Mouse (Mus musculus): ENCODE results near the gene Ror2. TPM values are rescaled to one million over a fixed set of nuclear protein-coding genes. Genes with fewer than 3 reads are reported as not detected.

Ror2 gene
- polyA plus RNA-seq, 1 experiment = 0.55 TPM

DNA sequence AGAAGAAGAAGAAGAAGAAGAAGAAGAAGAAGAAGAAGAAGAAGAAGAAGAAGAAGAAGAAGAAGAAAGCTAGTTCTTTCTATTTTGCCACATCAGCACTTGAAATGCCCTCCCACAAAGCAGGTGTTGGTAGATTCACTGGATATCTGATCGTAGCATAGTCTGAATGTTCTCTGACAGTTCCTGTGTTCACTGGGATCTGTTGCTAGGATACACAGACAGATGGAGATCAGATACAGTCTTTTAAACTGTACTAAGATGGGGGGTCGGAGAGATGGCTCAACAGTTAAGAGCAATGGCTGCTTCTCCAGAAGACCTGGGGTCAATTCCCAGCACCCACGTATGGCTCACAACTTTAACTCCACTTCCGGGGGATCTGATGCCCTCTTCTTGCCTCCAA, 85.8 kb downstream of the Ror2 start:
- Histone ChIP-seq H3K4me3 (ENCODE audit: insufficient read depth, low read depth, low read length) (no peak overlapping the region), H3K4me1 (ENCODE audit: control insufficient read depth, insufficient read depth, insufficient read length, low read length) (no peaks in the 10 kb centered on the region), H3K27ac (replicated peaks; ENCODE audit: low read depth, low read length) (no peak overlapping the region)

DNA sequence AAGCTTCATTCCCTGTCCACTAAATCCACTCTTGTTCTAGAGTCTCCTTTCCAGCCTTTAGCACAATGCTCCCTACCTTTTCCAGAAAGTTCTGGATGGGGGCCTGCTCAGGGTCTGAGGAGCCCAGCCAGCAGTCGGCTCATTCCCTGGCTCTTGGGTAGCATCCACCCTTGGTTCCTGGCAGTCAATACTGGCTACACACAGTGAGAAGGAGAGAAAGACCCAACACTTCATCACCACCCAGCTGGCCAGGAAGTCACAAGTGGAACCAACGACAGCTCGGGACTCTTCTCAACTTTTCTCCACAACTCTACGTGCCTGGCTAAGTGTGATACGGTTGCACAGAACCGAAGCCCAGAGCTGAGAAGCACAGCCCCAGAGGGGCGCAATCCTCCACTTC, 86.7 kb downstream of the Ror2 start:
- Histone ChIP-seq H3K4me1 (ENCODE audit: control insufficient read depth, insufficient read depth, insufficient read length, low read length) (no peaks in the 10 kb centered on the region), H3K27ac (replicated peaks; ENCODE audit: low read depth, low read length) (no peak overlapping the region), H3K4me3 (ENCODE audit: insufficient read depth, low read depth, low read length) (no peak overlapping the region)

DNA sequence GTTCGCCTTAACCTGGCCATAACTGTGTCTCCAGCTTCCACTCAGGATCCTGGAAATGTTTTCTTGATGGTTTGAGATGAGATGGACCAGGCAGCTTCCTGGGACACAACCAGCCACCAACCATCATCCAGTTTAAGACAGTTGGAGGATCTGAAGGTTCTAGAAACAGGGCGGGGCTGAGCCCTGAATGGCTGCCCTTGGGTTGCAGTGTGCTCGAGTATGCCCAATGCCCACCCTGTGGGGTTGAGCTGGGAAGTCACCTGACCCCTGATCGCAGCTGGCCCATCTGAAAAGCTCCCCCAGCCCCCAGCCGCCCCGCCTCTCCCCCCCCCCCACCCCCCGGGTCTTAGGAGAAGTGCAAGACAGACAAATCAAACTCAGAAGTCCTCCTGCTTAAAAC, 89.2 kb downstream of the Ror2 start:
- no peak overlapping the region for H3K4me3 ChIP-seq (ENCODE audit: insufficient read depth, low read depth, low read length)
- H3K4me1 ChIP-seq (ENCODE audit: control insufficient read depth, insufficient read depth, insufficient read length, low read length) = no peaks in the 10 kb centered on the region
- H3K27ac ChIP-seq (replicated peaks; ENCODE audit: low read depth, low read length) = no peak overlapping the region

DNA sequence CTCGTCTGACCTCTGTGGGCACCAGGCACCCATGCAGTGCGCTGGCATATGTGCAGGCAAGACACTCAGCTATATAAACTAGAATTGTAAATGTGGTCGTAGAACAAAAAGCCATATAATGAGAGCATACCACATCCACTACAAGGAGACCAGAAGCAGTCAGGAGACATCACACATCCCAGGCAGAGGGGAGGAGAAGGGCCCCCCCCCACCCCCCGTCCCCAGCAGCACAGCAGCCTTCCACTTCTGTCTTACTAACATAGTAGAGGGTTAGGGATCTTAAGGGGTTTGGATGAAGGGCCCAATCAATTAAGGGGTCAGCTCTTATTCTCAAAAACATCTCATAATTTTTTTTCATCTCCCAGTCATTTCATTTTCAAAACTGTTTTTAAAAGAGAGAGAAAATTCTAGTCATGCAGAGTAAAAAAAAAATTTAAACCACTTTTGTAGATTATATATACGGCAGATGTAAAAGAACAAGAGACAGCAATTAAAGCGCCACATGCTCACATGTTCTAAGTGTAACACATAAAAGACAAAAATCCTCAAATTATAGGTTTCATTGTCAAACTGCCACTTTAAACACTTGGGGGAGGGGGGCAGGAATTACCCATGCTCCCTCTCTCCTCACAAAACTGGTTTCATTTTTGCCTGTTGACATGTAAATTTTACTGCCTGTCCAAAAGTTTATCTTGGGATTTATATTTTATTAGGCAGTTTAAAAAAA, 89.8 kb downstream of the Ror2 start:
- H3K4me1 ChIP-seq (ENCODE audit: control insufficient read depth, insufficient read depth, insufficient read length, low read length) = no peaks in the 10 kb centered on the region
- H3K27ac ChIP-seq (replicated peaks; ENCODE audit: low read depth, low read length) = no peak overlapping the region
- H3K4me3 ChIP-seq (ENCODE audit: insufficient read depth, low read depth, low read length) = no peak overlapping the region

DNA sequence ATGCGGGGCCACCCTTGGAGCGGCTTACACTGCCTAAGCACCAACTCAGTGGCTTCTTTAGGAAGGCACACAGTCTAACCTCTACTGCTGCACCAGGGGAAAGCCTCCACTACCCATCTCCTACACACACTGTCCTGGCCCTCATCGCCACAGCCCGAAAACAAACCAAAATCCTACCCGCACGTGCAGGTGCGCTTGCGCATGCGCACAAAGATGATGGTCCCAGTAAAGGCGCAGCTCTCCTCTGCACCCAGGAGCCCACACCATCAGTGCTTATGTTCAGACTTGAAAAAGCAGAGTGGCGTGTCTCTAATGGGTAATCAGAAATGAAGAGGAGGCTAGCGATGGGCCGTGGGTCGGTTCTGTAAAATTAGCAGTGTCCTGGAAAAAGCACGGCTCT, 91.6 kb downstream of the Ror2 start:
- H3K4me1 ChIP-seq (ENCODE audit: control insufficient read depth, insufficient read depth, insufficient read length, low read length) = no peaks in the 10 kb centered on the region
- no peak overlapping the region for H3K27ac ChIP-seq (replicated peaks; ENCODE audit: low read depth, low read length)
- no peak overlapping the region for H3K4me3 ChIP-seq (ENCODE audit: insufficient read depth, low read depth, low read length)

DNA sequence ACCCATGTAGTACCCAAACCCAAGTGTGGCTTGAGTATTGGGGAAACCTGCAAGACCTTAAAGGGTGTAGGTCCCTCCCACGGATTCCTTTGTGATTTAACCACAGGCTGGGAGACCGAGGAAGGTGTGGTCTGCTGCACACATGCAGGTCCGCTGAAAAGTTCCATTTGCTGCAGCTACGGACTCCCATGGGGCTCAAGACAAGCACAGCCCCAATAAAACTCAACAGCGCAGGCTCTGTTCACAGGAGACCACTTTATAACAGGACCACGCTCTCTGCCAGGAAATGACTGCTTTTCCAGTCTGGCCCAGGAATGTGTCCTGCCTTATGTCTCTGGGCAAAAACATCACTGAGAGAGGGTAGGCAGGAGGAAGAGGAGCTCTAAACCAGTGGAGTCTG, 92.2 kb downstream of the Ror2 start:
- Histone ChIP-seq H3K27ac (replicated peaks; ENCODE audit: low read depth, low read length) (no peak overlapping the region), H3K4me3 (ENCODE audit: insufficient read depth, low read depth, low read length) (no peak overlapping the region), H3K4me1 (ENCODE audit: control insufficient read depth, insufficient read depth, insufficient read length, low read length) (no peaks in the 10 kb centered on the region)

DNA sequence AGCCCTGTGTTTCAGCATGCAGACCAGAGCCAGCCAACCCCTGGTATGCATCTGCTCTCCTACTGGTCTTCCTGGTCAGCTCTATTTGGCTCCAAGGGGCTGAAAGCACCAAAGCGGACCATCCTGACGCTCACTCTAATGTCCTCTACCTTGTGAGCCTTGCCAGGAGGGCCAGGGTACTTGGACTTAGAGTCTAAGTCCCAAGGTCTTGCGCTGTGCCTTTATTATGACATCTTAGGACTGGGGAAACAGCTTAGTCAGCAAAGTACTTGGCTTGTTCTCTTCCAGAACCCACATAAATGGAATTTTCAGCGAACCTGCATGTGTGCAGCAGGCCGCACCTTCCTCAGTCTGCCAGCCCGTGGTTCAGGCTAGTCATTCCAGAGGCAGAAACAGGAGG, 93.6 kb downstream of the Ror2 start:
- H3K4me1 ChIP-seq (ENCODE audit: control insufficient read depth, insufficient read depth, insufficient read length, low read length) = no peaks in the 10 kb centered on the region
- no peak overlapping the region for H3K27ac ChIP-seq (replicated peaks; ENCODE audit: low read depth, low read length)
- H3K4me3 ChIP-seq (ENCODE audit: insufficient read depth, low read depth, low read length) = no peak overlapping the region

DNA sequence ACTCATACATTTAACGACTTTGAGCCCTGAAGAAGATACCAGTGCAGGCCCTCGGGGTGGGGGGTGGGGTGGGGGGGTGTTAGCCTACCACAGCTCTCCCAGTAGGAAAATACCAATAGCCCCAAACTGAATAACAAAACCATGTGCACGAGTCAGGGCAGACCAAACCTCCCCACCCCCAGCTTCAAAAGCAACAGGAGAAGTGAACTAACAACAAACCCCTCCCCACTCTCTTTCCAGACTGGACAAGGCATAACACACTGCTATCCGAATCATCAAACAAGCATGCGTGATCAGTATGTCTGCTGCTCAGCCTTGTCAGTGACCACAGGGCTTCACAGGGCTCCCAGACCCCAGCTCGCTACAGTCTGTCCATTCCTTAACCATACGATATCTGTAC, 94.3 kb downstream of the Ror2 start:
- Histone ChIP-seq H3K27ac (replicated peaks; ENCODE audit: low read depth, low read length) (no peak overlapping the region), H3K4me3 (ENCODE audit: insufficient read depth, low read depth, low read length) (no peak overlapping the region), H3K4me1 (ENCODE audit: control insufficient read depth, insufficient read depth, insufficient read length, low read length) (no peaks in the 10 kb centered on the region)

DNA sequence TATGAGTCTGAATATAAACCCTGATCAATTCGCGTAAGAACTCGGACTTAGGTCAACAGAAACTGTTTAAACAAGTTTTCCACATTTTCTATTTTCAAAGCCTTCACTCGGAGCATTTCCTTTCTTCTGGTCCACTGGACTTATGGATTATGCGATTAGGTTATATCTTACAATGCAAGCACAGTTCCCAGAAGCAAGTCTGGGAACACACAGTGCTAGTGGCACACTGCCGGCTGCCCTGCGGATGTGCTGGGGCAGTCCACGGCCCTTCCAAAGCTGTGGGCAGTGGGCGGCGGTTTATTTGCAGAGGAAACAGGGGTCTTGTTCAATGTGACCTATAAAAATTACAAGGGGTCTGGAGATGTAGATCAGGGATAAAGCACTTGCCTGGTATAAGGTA, 97.0 kb downstream of the Ror2 start:
- Histone ChIP-seq H3K4me3 (ENCODE audit: insufficient read depth, low read depth, low read length) (no peak overlapping the region), H3K4me1 (ENCODE audit: control insufficient read depth, insufficient read depth, insufficient read length, low read length) (no peaks in the 10 kb centered on the region), H3K27ac (replicated peaks; ENCODE audit: low read depth, low read length) (no peak overlapping the region)

DNA sequence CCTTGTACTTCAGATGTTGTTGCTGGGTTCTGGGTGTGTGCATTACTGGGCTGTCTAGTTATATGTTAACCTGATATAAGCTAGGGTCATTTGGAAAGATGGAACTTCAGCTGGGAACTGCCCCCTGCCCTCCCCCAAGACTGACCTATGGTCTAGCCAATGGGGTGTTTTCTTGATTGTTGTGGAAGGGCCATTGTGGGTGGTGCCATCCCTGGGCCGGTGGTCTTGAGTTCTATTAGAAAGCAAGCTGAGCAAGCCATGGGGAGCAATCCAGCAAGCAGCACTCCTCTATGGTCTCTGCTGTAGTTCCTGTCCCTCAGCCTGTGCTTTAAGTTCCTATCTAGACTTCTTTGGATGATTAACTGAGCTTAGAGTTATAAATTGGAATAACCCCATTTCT, 101.1 kb downstream of the Ror2 start:
- no peaks in the 10 kb centered on the region for H3K4me1 ChIP-seq (ENCODE audit: control insufficient read depth, insufficient read depth, insufficient read length, low read length)
- no peak overlapping the region for H3K27ac ChIP-seq (replicated peaks; ENCODE audit: low read depth, low read length)
- no peak overlapping the region for H3K4me3 ChIP-seq (ENCODE audit: insufficient read depth, low read depth, low read length)

DNA sequence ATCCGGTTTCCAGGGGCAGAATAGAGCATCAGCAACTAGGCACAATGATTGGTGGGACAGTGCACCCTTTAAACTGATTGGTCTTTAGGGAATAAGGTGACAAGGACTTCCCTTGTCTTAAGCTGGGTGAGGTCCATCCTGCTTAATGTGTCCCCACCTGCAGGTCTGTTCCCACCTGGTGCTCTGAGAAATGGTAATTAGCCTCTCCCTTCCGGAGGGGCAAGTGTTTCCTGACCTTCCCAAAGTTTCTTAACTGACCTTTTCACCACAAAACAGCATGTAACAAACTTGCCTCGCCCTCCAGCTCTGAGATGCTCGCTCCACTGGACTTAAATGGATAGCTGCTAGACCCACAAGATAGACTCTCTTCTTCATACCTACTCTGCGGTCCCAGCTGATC, 101.8 kb downstream of the Ror2 start:
- no peaks in the 10 kb centered on the region for H3K4me1 ChIP-seq (ENCODE audit: control insufficient read depth, insufficient read depth, insufficient read length, low read length)
- no peak overlapping the region for H3K4me3 ChIP-seq (ENCODE audit: insufficient read depth, low read depth, low read length)
- no peak overlapping the region for H3K27ac ChIP-seq (replicated peaks; ENCODE audit: low read depth, low read length)

DNA sequence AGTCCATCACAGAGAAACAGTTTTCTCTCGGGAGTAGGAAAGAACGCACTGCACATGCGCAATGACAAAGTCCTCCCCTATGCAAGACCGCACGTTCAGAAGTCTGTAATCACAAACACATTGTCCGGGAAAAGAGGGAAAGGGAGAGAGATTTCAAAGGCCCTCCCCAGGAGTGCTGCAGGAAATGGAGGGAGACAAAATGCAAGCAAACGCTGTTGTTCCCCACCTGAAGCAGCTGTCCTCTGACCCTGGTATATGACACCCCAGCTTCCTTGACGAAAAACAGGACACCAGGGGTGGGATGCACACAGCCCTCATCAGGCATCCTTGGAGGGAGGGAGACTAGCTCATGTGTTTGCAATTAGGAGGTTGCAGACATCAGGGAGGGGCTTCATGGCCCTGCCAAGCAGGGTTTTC, 102.8 kb downstream of the Ror2 start:
- H3K27ac ChIP-seq (replicated peaks; ENCODE audit: low read depth, low read length) = no peak overlapping the region
- H3K4me3 ChIP-seq (ENCODE audit: insufficient read depth, low read depth, low read length) = no peak overlapping the region
- no peaks in the 10 kb centered on the region for H3K4me1 ChIP-seq (ENCODE audit: control insufficient read depth, insufficient read depth, insufficient read length, low read length)

DNA sequence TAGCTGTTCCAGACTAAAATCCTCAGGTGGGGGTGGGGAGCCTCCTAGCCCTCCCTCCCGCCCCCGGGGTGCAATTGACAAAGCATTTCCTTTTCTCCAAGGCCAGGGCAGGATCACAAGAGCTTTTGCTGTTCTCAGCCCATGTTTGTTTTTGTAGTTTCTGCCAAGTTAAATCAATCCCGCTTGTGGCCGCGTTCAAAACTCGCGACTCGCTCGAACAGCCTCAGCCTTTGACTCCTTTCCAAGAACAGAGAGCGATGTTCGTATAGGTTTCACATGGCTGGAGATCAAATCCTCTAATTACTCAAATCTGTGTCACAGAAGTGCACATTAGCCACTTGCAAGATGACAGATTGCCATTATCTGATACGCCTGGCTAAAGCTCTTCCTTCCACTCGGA, 107.3 kb downstream of the Ror2 start:
- Histone ChIP-seq H3K4me1 (ENCODE audit: control insufficient read depth, insufficient read depth, insufficient read length, low read length) (no peaks in the 10 kb centered on the region), H3K27ac (replicated peaks; ENCODE audit: low read depth, low read length) (no peak overlapping the region), H3K4me3 (ENCODE audit: insufficient read depth, low read depth, low read length) (no peak overlapping the region)

DNA sequence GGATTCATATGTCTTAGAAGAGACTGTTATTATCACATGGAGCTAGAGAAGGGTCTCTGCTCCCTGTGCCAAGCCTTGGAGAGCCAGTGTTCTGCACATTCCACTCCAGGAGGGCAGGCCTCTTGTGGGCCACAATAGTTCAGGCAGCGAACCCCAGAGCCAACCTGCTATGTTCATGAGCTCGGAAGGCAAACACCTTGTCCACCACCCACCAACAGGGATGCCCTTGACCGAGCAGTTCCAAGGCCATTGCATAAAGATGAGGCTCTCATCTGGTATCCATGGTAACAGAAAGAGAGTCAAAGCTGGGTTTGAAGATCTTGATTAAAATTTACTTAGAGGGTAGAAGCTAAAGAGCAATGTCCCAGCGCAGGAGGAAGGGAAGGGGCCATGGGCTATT, 107.8 kb downstream of the Ror2 start:
- Histone ChIP-seq H3K27ac (replicated peaks; ENCODE audit: low read depth, low read length) (no peak overlapping the region), H3K4me1 (ENCODE audit: control insufficient read depth, insufficient read depth, insufficient read length, low read length) (no peaks in the 10 kb centered on the region), H3K4me3 (ENCODE audit: insufficient read depth, low read depth, low read length) (no peak overlapping the region)

DNA sequence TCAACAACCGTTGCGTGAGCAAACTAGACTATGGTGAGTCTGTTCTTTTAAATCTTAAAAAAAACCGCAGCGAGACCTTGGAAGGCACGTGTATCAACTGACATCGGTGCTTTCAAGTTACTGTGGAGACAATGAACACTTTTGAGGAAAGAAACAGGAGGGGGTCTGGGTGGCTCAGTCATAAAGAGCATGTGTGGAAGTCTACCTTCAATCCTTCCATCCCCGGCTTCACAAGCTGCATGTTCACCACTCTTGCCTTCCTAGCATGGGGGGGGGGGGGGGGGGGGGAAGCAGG, 108.6 kb downstream of the Ror2 start:
- Histone ChIP-seq H3K4me1 (ENCODE audit: control insufficient read depth, insufficient read depth, insufficient read length, low read length) (no peaks in the 10 kb centered on the region), H3K27ac (replicated peaks; ENCODE audit: low read depth, low read length) (no peak overlapping the region), H3K4me3 (ENCODE audit: insufficient read depth, low read depth, low read length) (no peak overlapping the region)

DNA sequence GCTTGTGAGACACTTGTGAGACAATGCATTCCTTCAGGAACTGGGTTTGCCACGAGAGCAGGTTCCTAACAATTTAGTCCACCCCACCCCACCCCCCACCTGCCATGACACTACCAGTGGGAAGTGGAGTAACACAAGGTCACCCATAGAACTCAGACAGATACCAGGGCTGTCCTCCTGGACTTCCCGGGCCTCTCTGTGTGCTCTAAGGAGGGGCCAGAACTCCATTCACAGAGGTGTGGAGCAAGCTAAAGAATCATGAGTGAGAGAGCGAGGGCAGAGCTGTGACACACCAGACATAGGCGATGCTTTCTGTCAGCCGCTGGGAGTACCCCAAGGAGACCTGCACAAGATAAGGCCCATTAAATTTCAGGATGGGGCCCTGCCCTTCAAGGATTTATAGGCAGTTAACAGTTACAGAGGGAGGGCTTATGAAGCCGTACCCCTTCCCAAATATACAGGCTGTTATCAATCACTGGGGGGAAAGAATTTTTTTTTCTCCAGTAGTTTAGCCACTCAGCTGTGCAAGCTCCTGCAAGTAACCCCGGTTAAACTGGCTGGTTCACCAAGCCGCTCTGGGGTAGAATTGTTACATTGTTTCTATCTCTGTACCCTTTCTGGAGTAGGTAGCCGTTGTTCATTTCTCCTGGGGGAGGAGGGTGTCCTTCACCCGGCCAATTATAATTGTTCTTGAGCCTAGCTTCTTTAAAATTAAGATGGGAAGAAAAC, 109.1 kb downstream of the Ror2 start:
- Histone ChIP-seq H3K4me3 (ENCODE audit: insufficient read depth, low read depth, low read length) (no peak overlapping the region), H3K27ac (replicated peaks; ENCODE audit: low read depth, low read length) (no peak overlapping the region), H3K4me1 (ENCODE audit: control insufficient read depth, insufficient read depth, insufficient read length, low read length) (no peaks in the 10 kb centered on the region)

Data from brown adipose tissue, adult 24 weeks (tissue).